Mouse (Mus musculus): ENCODE data around the gene BC030870. TPM values are rescaled to one million over a fixed set of nuclear protein-coding genes. Genes with fewer than 3 reads are reported as not detected.
A peak's percentile ranks its signal among the peaks of the same experiment; 100 is the strongest.

The BC030870 gene
- polyA plus RNA-seq, 1 experiment from 2014 or later, result not detected

DNA sequence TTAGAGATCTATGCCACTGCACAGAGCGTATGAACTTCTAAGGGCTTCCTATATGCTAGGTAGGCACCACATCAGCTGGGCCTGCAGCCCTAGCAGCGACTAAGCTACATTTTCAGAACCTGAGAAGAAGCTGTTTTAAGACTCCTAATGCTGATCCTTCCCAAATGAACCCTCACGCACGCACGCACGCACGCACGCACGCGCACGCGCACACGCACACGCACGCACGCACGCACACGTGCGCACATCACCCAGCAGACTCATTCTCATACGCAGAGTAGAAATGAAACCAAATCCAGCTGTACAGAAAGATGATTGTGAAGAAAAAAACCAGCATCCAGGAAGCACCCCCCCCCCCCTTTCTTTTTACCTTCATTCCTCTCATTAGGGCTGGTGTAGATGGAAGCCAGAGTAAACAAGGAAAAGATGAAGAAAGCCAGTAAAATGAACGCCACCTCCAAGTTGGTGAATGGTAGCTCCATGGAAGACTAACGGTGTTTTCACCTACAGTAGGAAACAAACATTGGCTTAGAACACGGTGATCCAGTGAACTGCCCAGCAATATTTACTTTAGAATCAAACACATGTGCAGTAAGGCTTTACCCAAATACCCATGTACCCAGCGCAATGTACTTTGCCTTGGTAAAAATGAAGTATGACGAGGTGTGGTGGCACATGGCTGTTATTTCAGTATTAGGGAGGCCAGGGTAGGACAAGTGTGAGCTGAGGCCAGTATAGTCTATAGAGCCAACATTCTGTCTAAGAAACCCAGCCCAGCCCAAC lies 21.2 kb downstream of the BC030870 start:
- ATAC-seq (ENCODE audit: low FRiP score), result no peak
- H3K27me3 ChIP-seq, result no peaks in the 10 kb centered on the region
- WGBS, result 97% methylated on average over 25 of the region's 25 CpGs
- no peak overlapping the region for H3K27ac ChIP-seq
- H3K9ac ChIP-seq, result no peak overlapping the region
- H3K9me3 ChIP-seq, result no peaks in the 10 kb centered on the region
- no peak overlapping the region for H3K4me2 ChIP-seq
- H3K36me3 ChIP-seq, result no peaks in the 10 kb centered on the region
- H3K4me3 ChIP-seq, result no peak overlapping the region
- H3K4me1 ChIP-seq (replicated peaks), result no peaks in the 10 kb centered on the region

DNA sequence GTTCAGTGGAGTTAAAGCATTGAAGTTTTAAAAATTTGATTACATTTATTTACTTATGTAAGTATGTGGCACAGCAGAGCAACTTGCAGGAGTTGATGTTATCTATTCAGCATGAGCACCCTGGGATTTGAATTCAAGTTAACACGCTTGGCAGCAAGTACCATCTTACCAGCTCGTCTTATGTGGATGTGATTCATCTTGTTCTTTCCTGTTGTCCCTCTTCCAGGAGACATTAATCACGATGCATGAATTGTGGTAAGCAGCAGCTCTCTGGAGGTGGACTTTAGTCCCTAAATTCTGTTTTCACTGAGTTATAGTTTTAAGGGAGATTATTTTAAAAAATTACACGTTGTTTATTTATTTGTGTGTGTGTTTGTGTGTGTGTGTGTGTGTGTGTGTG lies 25.3 kb downstream of the BC030870 start:
- H3K4me2 ChIP-seq, result no peak overlapping the region
- H3K27me3 ChIP-seq, result no peaks in the 10 kb centered on the region
- H3K4me1 ChIP-seq (replicated peaks), result no peaks in the 10 kb centered on the region
- ATAC-seq (ENCODE audit: low FRiP score), result no peak
- 71% methylated on average over 4 of the region's 4 CpGs for WGBS
- no peak overlapping the region for H3K9ac ChIP-seq
- no peaks in the 10 kb centered on the region for H3K9me3 ChIP-seq
- no peak overlapping the region for H3K27ac ChIP-seq
- no peaks in the 10 kb centered on the region for H3K36me3 ChIP-seq
- no peak overlapping the region for H3K4me3 ChIP-seq

DNA sequence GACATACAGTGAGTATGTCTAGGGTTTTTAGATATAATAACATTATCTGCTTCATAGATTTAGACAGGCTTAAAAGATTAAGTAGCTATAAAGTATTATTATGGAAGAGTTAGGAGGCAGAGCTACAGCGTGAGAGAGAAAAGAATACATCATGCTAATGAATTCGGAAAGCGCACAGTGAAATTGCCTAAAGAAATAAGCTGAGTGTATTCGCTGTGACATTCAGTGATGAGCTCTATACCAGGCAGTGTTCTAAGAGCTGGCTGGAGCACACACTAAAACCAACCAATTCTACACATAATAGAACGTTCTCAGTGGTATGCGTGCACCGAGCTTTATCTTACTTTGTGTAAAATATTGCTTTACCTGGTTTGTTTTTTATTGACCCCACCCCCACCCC lies 25.7 kb downstream of the BC030870 start:
- peak; percentile 36; the same call in 1 of the 2 replicates for ATAC-seq (ENCODE audit: low FRiP score)
- H3K9me3 ChIP-seq, result no peaks in the 10 kb centered on the region
- H3K36me3 ChIP-seq, result no peaks in the 10 kb centered on the region
- no peaks in the 10 kb centered on the region for H3K4me1 ChIP-seq (replicated peaks)
- WGBS, result 71% methylated on average over 7 of the region's 7 CpGs
- no peaks in the 10 kb centered on the region for H3K27me3 ChIP-seq
- H3K4me3 ChIP-seq, result no peak overlapping the region
- no peak overlapping the region for H3K27ac ChIP-seq
- no peak overlapping the region for H3K4me2 ChIP-seq
- no peak overlapping the region for H3K9ac ChIP-seq

DNA sequence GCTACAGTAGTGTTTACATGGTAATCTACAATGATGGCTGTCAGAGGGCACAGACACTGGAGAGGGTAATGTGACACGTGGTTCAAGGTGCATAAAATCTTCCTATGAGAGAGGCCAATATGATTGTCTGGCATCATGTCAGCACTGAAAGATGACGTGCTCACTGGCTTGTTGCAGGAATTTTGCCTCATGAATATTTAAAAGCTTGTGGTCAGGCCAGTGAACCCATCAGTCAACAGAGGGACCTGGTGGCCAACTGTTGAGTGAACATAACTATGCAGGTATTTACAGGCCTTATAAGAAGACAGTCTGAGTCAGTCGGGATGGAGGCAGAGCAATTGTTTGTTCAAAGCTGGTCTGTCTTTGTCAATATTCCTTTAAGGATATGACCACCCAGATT lies 29.6 kb downstream of the BC030870 start:
- WGBS, result 54% methylated on average over 3 of the region's 3 CpGs

DNA sequence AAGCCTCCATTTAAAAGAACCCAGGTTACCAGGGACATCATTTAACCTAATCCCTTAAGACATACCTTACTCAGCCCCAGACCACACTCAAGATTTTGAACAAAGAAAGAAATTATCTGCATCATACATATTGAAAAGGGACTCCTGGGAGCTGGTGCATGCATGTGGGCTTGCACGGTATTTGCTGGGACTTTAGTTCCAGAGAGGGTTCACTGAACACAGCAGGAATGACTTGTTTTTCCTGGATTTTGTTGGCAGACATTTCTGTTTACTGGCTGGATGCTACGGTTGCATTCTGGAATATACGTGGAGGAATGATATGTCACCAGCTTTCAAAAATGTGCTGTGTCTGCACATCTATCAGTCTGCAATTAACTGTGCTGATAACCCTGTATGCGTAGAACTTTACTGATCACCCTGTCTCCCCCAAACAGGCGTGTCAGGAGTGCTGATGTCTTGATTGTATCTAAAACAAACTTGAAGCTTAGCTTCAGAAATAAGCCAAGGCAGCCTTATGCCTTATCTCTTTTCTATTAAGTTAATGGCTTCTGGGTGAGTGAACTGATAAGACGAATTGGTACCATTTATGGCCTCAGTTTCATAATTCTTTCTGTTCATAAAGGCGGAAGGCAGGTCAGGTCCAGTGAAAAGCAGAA lies 31.5 kb downstream of the BC030870 start:
- H3K27me3 ChIP-seq, result no peaks in the 10 kb centered on the region
- H3K4me1 ChIP-seq (replicated peaks), result no peaks in the 10 kb centered on the region
- no peak overlapping the region for H3K4me2 ChIP-seq
- WGBS, result 73% methylated on average over 7 of the region's 7 CpGs
- no peak overlapping the region for H3K4me3 ChIP-seq
- H3K36me3 ChIP-seq, result no peaks in the 10 kb centered on the region
- no peak overlapping the region for H3K27ac ChIP-seq
- H3K9ac ChIP-seq, result no peak overlapping the region
- ATAC-seq (ENCODE audit: low FRiP score), result no peak
- H3K9me3 ChIP-seq, result no peaks in the 10 kb centered on the region

More for the DNA sequence above, 29.6 kb downstream of the BC030870 start:
- no peaks in the 10 kb centered on the region for H3K9me3 ChIP-seq
- no peak overlapping the region for H3K4me2 ChIP-seq
- no peak for ATAC-seq (ENCODE audit: low FRiP score)
- no peaks in the 10 kb centered on the region for H3K4me1 ChIP-seq (replicated peaks)
- no peaks in the 10 kb centered on the region for H3K27me3 ChIP-seq
- no peak overlapping the region for H3K4me3 ChIP-seq
- H3K9ac ChIP-seq, result no peak overlapping the region
- no peak overlapping the region for H3K27ac ChIP-seq
- H3K36me3 ChIP-seq, result no peaks in the 10 kb centered on the region

DNA sequence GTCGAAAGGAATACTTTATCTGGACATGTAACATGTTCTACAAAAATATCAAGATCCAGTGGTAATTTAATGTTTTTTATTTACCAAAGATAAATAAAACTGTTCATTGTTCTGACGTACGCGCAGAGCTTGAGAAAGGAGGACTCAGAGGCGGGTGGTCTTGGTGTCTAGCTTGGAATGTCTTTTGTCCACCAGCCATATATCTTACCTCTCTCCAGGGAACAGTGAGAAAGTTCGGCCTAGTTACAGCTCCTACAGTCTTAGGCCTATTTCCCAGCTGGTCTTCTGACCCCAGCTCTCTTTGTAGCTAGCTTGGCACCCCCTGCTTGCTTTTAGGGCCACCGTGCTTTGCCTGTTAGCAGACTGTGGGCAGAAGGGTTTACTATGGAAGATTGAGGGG lies 39.6 kb downstream of the BC030870 start:
- no peaks in the 10 kb centered on the region for H3K4me1 ChIP-seq (replicated peaks)
- ATAC-seq (ENCODE audit: low FRiP score), result no peak
- no peaks in the 10 kb centered on the region for H3K9me3 ChIP-seq
- H3K36me3 ChIP-seq, result no peaks in the 10 kb centered on the region
- no peaks in the 10 kb centered on the region for H3K27me3 ChIP-seq
- no peak overlapping the region for H3K9ac ChIP-seq
- no peak overlapping the region for H3K4me3 ChIP-seq
- no peak overlapping the region for H3K27ac ChIP-seq
- WGBS, result 62% methylated on average over 7 of the region's 7 CpGs
- H3K4me2 ChIP-seq, result no peak overlapping the region

DNA sequence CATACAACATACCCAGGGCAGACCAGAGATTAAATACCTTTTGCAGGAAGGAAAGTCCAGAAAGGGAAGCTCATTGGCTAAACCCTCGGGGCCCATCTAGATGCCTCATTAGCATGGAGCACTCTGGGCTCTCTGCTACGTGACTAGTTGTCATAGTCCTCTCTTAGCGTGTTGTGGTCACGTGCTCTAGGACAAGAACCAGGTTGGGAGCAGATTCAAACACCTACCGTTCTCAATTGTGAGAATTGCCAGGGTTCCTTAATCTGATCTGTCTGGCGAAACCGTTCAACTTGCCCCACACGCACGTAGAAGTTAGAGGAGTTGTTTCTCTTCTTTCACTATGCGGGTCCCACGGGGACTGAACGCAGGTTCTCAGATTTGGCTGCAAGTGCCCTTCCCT lies 41.2 kb downstream of the BC030870 start:
- Histone ChIP-seq H3K4me2 (no peak overlapping the region), H3K9me3 (no peaks in the 10 kb centered on the region), H3K27ac (no peak overlapping the region), H3K4me3 (no peak overlapping the region), H3K36me3 (no peaks in the 10 kb centered on the region), H3K27me3 (no peaks in the 10 kb centered on the region), H3K4me1 (replicated peaks) (0 out of 2 replicates have a peak, but pooled peaks cover 3% of the 10 kb centered on the region), H3K9ac (no peak overlapping the region)
- 91% methylated on average over 12 of the region's 12 CpGs for WGBS
- no peak for ATAC-seq (ENCODE audit: low FRiP score)

DNA sequence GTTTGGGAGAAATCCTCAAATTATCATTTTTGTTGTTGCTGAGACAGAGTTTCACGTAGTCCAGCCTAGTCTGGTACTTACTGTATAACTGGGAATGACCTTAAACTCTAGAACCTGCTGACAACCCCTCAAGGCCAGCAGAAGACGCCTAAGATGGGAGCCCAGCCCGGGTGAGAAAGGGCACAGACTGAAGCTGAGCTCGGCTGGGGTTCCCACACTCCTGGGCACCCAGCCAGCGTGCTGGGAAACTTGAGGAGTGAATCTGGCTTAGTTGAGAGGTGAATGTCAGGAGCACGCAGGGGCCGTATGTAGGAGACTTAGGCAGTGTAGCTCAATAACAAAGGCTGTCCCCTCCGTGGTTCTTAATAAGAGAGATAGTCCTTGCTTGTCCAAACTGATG lies 41.7 kb downstream of the BC030870 start:
- Histone ChIP-seq H3K4me2 (no peak overlapping the region), H3K27ac (no peak overlapping the region), H3K36me3 (no peaks in the 10 kb centered on the region), H3K9ac (no peak overlapping the region), H3K27me3 (no peaks in the 10 kb centered on the region), H3K9me3 (no peaks in the 10 kb centered on the region), H3K4me1 (replicated peaks) (0 out of 2 replicates have a peak, but pooled peaks cover 4% of the 10 kb centered on the region), H3K4me3 (no peak overlapping the region)
- WGBS, result 77% methylated on average over 8 of the region's 8 CpGs
- no peak for ATAC-seq (ENCODE audit: low FRiP score)

DNA sequence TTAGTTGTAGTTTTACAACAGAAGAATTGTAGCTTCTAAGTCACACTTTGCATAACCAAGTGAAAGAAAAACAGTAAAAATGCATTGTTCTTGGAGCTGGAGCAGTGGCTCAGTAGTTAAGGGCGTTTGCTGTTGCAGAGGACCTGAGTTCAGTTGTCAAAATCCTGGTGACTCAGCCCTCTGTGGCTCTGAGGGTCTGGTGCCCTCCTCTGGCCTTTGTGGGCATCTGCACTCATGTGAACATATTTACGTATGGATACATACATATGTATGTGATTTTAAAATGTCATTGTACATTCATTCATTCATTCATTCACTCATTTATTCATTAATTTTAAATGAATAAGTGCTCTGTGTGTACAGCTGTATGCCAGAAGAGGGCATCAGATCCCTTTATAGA lies 43.7 kb downstream of the BC030870 start:
- Histone ChIP-seq H3K4me2 (no peak overlapping the region), H3K4me1 (replicated peaks) (0 out of 2 replicates have a peak, but pooled peaks cover 4% of the 10 kb centered on the region), H3K9ac (no peak overlapping the region), H3K27ac (no peak overlapping the region), H3K9me3 (no peaks in the 10 kb centered on the region), H3K4me3 (no peak overlapping the region), H3K36me3 (no peaks in the 10 kb centered on the region), H3K27me3 (no peaks in the 10 kb centered on the region)
- 80% methylated on average over 2 of the region's 2 CpGs for WGBS
- no peak for ATAC-seq (ENCODE audit: low FRiP score)

DNA sequence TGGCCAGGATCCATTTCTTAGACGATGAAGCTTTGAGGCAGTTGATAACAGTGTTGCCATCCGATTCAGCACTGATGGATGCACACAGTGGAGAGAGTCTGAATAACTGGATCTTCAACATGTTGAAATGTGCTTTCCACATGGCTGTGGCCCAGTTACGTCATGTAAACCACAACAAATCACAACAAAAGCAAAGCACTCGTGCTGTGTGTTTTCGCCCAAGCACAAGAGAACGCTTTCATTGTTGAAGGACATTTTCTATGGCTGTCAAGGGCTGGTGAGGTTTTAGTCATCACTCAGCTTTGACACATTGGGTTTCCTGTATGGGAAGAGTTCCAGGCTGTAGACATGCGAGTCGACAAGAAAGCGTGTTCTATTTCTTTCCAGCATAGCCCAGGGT lies 48.6 kb downstream of the BC030870 start:
- Histone ChIP-seq H3K9me3 (no peaks in the 10 kb centered on the region), H3K4me3 (no peak overlapping the region), H3K9ac (no peak overlapping the region), H3K4me1 (replicated peaks) (0 out of 2 replicates have a peak, but pooled peaks cover 4% of the 10 kb centered on the region), H3K4me2 (no peak overlapping the region), H3K27me3 (no peaks in the 10 kb centered on the region), H3K36me3 (no peaks in the 10 kb centered on the region), H3K27ac (no peak overlapping the region)
- 86% methylated on average over 9 of the region's 9 CpGs for WGBS
- ATAC-seq (ENCODE audit: low FRiP score), result no peak

DNA sequence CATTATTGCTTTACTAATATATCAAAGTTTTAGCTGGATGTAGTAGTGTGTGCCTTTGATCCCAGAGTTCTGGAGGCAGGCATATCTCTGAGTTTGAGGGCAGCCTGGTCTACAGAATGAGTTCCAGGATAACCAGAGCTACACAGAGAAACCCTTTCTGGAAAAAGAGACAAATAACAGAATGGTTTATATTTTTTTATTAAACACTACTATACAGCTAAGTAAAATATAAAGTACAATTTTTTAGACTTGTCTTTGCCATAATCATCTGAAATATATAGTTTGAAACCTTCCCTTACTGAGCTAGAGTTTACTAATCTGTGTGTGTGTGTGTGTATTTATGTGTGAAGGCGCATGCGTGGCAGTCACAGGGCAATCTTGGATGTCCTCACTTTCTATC lies 54.6 kb downstream of the BC030870 start, which contains the start of gene Gm10663:
Gm10663 (plus strand) TSS at position 301 of the 400 bp plus-strand sequence.
- H3K27ac ChIP-seq, result no peak within 1 kb of the TSS
- no peaks in the 10 kb centered on the region for H3K9me3 ChIP-seq
- whole genome bisulfite sequencing, result 93% methylated on average over 2 of the region's 2 CpGs
- no peak within 1 kb of the TSS for H3K4me2 ChIP-seq
- H3K4me3 ChIP-seq, result no peak within 1 kb of the TSS
- no peaks in the 10 kb centered on the region for H3K4me1 ChIP-seq (replicated peaks)
- ATAC-seq (ENCODE audit: low FRiP score), result no peak
- no peak within 1 kb of the TSS for H3K9ac ChIP-seq
- H3K27me3 ChIP-seq, result no peaks in the 10 kb centered on the region
- no peaks in the 10 kb centered on the region for H3K36me3 ChIP-seq

DNA sequence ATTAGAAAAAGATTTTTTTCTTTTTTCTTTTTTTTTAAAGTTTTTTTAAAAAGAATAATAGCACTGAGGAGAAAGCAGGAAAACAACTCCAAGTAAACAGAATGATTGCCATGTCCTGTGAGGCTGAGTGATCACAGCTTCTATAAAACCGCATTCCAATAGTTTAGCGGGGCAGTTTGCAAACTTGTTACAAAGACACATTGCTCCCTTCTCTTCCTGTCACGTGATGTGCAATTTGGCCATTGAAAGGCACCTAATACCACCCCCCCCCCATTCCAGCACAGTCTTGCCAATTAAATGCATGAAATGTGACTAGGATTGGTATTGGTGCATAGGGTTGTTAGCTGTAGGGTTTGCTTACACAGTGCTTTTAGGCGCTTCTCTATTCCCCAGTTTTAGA lies 58.4 kb downstream of the BC030870 start:
- no peak for ATAC-seq (ENCODE audit: low FRiP score)
- Histone ChIP-seq H3K4me1 (replicated peaks) (no peaks in the 10 kb centered on the region), H3K9me3 (no peaks in the 10 kb centered on the region), H3K36me3 (no peaks in the 10 kb centered on the region), H3K27me3 (no peaks in the 10 kb centered on the region), H3K27ac (no peak overlapping the region), H3K4me2 (no peak overlapping the region), H3K9ac (no peak overlapping the region), H3K4me3 (no peak overlapping the region)
- WGBS, result 78% methylated on average over 4 of the region's 4 CpGs

DNA sequence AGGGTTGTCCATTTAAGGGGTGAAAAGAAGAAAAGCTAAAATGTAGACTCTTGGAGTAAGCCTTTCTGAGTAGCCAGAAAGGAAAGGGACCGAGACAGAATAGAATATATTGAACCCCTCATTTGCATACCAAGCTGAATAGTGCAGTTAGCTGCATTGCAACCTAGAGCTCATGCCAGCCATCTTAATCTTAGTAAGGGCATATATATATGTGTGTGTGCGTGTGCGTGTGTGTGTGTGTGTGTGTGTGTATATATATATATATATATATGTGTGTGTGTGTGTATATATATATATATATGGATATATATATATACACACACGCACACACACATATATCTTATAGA lies 60.9 kb downstream of the BC030870 start:
- WGBS, result 75% methylated on average over 4 of the region's 4 CpGs
- H3K4me1 ChIP-seq (replicated peaks), result no peaks in the 10 kb centered on the region
- H3K9me3 ChIP-seq, result no peaks in the 10 kb centered on the region
- H3K9ac ChIP-seq, result no peak overlapping the region
- ATAC-seq (ENCODE audit: low FRiP score), result no peak
- no peak overlapping the region for H3K4me2 ChIP-seq
- H3K27ac ChIP-seq, result no peak overlapping the region
- H3K4me3 ChIP-seq, result no peak overlapping the region
- H3K27me3 ChIP-seq, result no peaks in the 10 kb centered on the region
- H3K36me3 ChIP-seq, result no peaks in the 10 kb centered on the region
